Mouse (Mus musculus): ENCODE results near the gene Evx2.

The Evx2 gene

GRCm38 (mm10) chr2:74695383-74695782 is 36.0 kb upstream of the Evx2 start:
- no peak for DNase-seq (ENCODE audit: low spot score)

- DNase-seq (ENCODE audit: low spot score), result no peak
Observed at GRCm38 (mm10) chr2:74694066-74694465, 34.7 kb upstream of the Evx2 start.

GRCm38 (mm10) chr2:74693432-74693827 is 34.1 kb upstream of the Evx2 start:
- no peak for DNase-seq (ENCODE audit: low spot score)

- DNase-seq (ENCODE audit: low spot score), result no peak
Observed at GRCm38 (mm10) chr2:74692808-74693431, 33.6 kb upstream of the Evx2 start.

GRCm38 (mm10) chr2:74691995-74692807 is 32.8 kb upstream of the Evx2 start:
- no peak for DNase-seq (ENCODE audit: low spot score)

GRCm38 (mm10) chr2:74691022-74691951 is 31.9 kb upstream of the Evx2 start, which contains the start of gene Hoxd10:
Gene Hoxd10 (plus strand): TSS chr2:74691924.
- DNase-seq (ENCODE audit: low spot score), result no peak

- no peak for DNase-seq (ENCODE audit: low spot score)
Observed at GRCm38 (mm10) chr2:74690338-74690716, 31.0 kb upstream of the Evx2 start.

- DNase-seq (ENCODE audit: low spot score), result no peak
Observed at GRCm38 (mm10) chr2:74689574-74690337, 30.4 kb upstream of the Evx2 start.

- no peak for DNase-seq (ENCODE audit: low spot score)
Observed at GRCm38 (mm10) chr2:74688795-74689573, 29.6 kb upstream of the Evx2 start.

GRCm38 (mm10) chr2:74687698-74688555 is 28.6 kb upstream of the Evx2 start:
- DNase-seq (ENCODE audit: low spot score), result no peak

- no peak for DNase-seq (ENCODE audit: low spot score)
Observed at GRCm38 (mm10) chr2:74686988-74687697, 27.8 kb upstream of the Evx2 start.

- peak; percentile 15 for DNase-seq (ENCODE audit: low spot score)
Observed at GRCm38 (mm10) chr2:74686301-74686987, 27.1 kb upstream of the Evx2 start.

GRCm38 (mm10) chr2:74685059-74685603 is 25.8 kb upstream of the Evx2 start:
- DNase-seq (ENCODE audit: low spot score), result no peak

- no peak for DNase-seq (ENCODE audit: low spot score)
Observed at GRCm38 (mm10) chr2:74684106-74684505, 24.7 kb upstream of the Evx2 start.

GRCm38 (mm10) chr2:74683471-74683951 is 24.2 kb upstream of the Evx2 start:
- no peak for DNase-seq (ENCODE audit: low spot score)

- no peak for DNase-seq (ENCODE audit: low spot score)
Observed at GRCm38 (mm10) chr2:74682796-74683195, 23.4 kb upstream of the Evx2 start.

- DNase-seq (ENCODE audit: low spot score), result no peak
Observed at GRCm38 (mm10) chr2:74681594-74682531, 22.5 kb upstream of the Evx2 start.

Data from c-Kit-positive CD71-positive TER-119-positive erythroid progenitor cells, embryonic 14.5 days (primary cell).